In genomic region chr2:137422656-137423055, GRCm38 (mm10) we compare ENCODE assay signal across 24 mouse cellular contexts.
A peak's percentile ranks its signal among the peaks of the same experiment; 100 is the strongest.
DNase-seq lines count a peak whose midpoint lies in the region; ATAC-seq lines count a peak whose summit lies in the region.
"Had no signal": no experiment of that assay in that cellular context is flagged by ENCODE, and none has a peak within 500 bp of the region (broad histone marks: within the 10 kb centered on the region; RNA-seq: fewer than 3 reads in every experiment).

No protein-coding gene starts in this region.

- no peak overlapping the region for H3K4me3 ChIP-seq in heart, embryonic 12.5 days
- H3K4me3 ChIP-seq: hindbrain, embryonic 15.5 days; layer of hippocampus, adult 2 months; left cerebral cortex, adult 2 months; megakaryocyte, embryonic 14.5 days; neural tube, embryonic 15.5 days had no signal

- H3K27me3 ChIP-seq in heart, embryonic 12.5 days (replicated peaks), result no peaks in the 10 kb centered on the region
- H3K27me3 ChIP-seq: CH12.LX; hindbrain, embryonic 15.5 days; megakaryocyte, embryonic 14.5 days; neural tube, embryonic 15.5 days had no signal

- peak; percentile 55; the same call in 1 of the 2 replicates for ATAC-seq in heart, embryonic 12.5 days (ENCODE audit: insufficient number of reproducible peaks, low FRiP score)
- ATAC-seq: intestine, embryonic 16.5 days; midbrain, embryonic 16.5 days had no signal

- no peaks in the 10 kb centered on the region for H3K9me3 ChIP-seq in heart, embryonic 12.5 days (replicated peaks)
- H3K9me3 ChIP-seq: hindbrain, embryonic 15.5 days; megakaryocyte, embryonic 14.5 days; neural tube, embryonic 15.5 days had no signal

- 20% methylated on average over 3 of the region's 3 CpGs for WGBS in heart, embryonic 12.5 days

- DNase-seq in gastrocnemius, adult 18-20 months (ENCODE audit: low spot score), result peak; percentile 9
- no peak for DNase-seq in gastrocnemius, postnatal 10 days
- DNase-seq in kidney, adult 9 months, result peak; percentile 17
- no peak for DNase-seq in kidney, postnatal 4 days
- DNase-seq in NIH3T3 (ENCODE audit: low read depth), result peak; percentile 32
- DNase-seq in layer of hippocampus, postnatal 14 days (ENCODE audit: low spot score in 2 of 2), result no peak
- DNase-seq in cerebellum, postnatal 4 days (ENCODE audit: low spot score in 2 of 2), result no peak
- DNase-seq: cerebellum, adult 2 months; cerebellum, postnatal 36 days; left cerebral cortex, postnatal 4 days; liver; lung, adult 18-20 months; right cerebral cortex, postnatal 14 days; spleen, adult 18-20 months; thymus, postnatal 36 days had no signal

- H3K9ac ChIP-seq in heart, embryonic 12.5 days, result no peak overlapping the region
- H3K9ac ChIP-seq: hindbrain, embryonic 15.5 days; neural tube, embryonic 15.5 days had no signal

- peak overlapping the region; percentile 5; the same call in 1 of the 2 replicates for H3K27ac ChIP-seq in heart, embryonic 12.5 days (ENCODE audit: poor library complexity, severe bottlenecking)
- H3K27ac ChIP-seq: hindbrain, embryonic 15.5 days; layer of hippocampus, adult 2 months; left cerebral cortex, adult 2 months; neural tube, embryonic 15.5 days had no signal

- H3K4me1 ChIP-seq in heart, embryonic 12.5 days (replicated peaks), result peaks cover 11% of the 10 kb centered on the region; the same call in 1 of the 2 replicates
- H3K4me1 ChIP-seq: hindbrain, embryonic 15.5 days; megakaryocyte, embryonic 14.5 days; neural tube, embryonic 15.5 days had no signal

- H3K36me3 ChIP-seq in heart, embryonic 12.5 days, result no peaks in the 10 kb centered on the region
- H3K36me3 ChIP-seq: hindbrain, embryonic 15.5 days; neural tube, embryonic 15.5 days had no signal

- no peak overlapping the region for H3K4me2 ChIP-seq in heart, embryonic 12.5 days
- H3K4me2 ChIP-seq: hindbrain, embryonic 15.5 days; neural tube, embryonic 15.5 days had no signal

Comparison
In these comparisons a context has a peak if more than half of its experiments do, and no peak if none do; other contexts are left out.
1. DNase-seq: peak in gastrocnemius, adult 18-20 months (single experiment), kidney, adult 9 months (single experiment) and NIH3T3 (single experiment); none in gastrocnemius, postnatal 10 days (single experiment), kidney, postnatal 4 days (0 of 2), layer of hippocampus, postnatal 14 days (0 of 2) and cerebellum, postnatal 4 days (0 of 2).